Mouse (Mus musculus) bone marrow macrophage, adult 2 months (primary cell): ENCODE data around the gene Ager. TPM values are rescaled to one million over a fixed set of nuclear protein-coding genes. Genes with fewer than 3 reads are reported as not detected.

ENCODE experiments used
- H3K27ac ChIP-seq: 2 replicates; pipeline ENCODE4 v1.5.1; 2012; ENCODE audit warnings: low read depth, low read length; ENCODE audit not compliant: insufficient read depth
- H3K4me1 ChIP-seq: 2 replicates; pipeline ENCODE4 v1.6.1; 2012; ENCODE audit warnings: low read length; ENCODE audit not compliant: control insufficient read depth, insufficient read depth
- H3K4me3 ChIP-seq: 2 replicates; pipeline ENCODE4 v1.5.1; 2012; ENCODE audit warnings: mild to moderate bottlenecking, low read length, moderate library complexity; ENCODE audit not compliant: insufficient read depth
- CTCF ChIP-seq: IDR thresholded peaks from 2 replicates; pipeline ENCODE4 v1.5.1; 2012; ENCODE audit warnings: low read depth, mild to moderate bottlenecking, low read length, moderate library complexity
- POLR2A ChIP-seq: IDR thresholded peaks from 2 replicates; pipeline ENCODE4 v1.6.1; 2012; ENCODE audit warnings: mild to moderate bottlenecking, low read depth, low read length, borderline replicate concordance
- polyA plus RNA-seq: library from polyadenylated mRNA; stranded (reverse); fragments of >200 nt; gene quantifications from 2 replicates; pipeline ENCODE4 v1.2.4, GENCODE M21; 2012; ENCODE audit not compliant: missing spikeins, insufficient read depth, insufficient read length

Ager gene
- polyA plus RNA-seq, 1 experiment: 1.3 TPM

- Histone ChIP-seq H3K4me1 (peaks cover 40% of the 10 kb centered on the region), H3K27ac (no peak overlapping the region), H3K4me3 (peak overlapping the region; percentile 92)
- TF ChIP-seq CTCF (no peak), POLR2A (no peak)
Observed at GRCm38 (mm10) chr17:34648141-34648890, 50.7 kb downstream of the Ager start.

DNA sequence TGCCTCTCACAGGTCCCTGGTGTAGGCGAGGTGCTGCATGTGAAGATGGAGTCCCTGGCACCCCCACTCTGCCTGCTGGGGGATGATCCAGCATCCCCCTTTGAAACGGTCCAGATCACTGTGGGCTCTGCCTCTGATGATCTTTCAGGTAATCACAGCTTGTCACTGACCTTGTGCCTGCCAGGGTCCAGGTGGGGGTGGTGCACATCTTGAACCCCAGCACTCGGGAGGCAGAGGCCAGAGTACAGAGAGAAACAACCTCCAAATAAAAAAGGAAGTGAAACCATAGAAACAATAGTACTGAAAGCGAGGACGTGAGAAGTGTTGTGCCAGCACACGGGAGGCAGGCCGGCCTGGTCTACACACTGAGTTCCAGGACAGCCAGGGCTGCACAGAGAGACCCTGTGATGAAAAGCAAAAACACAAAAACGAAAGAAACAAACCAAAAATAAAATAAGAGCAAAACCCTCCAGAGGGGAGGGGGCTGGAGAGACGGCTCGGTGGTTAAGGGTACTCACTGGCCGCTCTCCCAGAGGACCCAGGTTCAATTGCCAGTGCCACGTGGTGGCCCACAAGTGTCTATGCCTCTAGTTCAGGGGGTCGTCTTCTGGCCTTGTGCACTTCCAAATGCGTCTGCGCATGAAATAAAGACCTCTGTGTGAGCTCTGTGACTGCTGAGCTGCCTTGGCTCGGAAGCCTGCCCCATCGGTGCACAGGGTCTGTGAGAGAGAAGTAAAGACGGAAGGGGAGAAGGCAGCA, 51.6 kb downstream of the Ager start:
- TF ChIP-seq POLR2A (no peak), CTCF (no peak)
- peaks cover 32% of the 10 kb centered on the region for H3K4me1 ChIP-seq
- H3K4me3 ChIP-seq: no peak overlapping the region; the same call in 1 of the 2 replicates
- H3K27ac ChIP-seq: peak overlapping the region; percentile 12; the same call in 1 of the 2 replicates

Other genes starting within 250 kb of the Ager start
- gene Btnl2, start 243.0 kb upstream of the Ager start, polyA plus RNA-seq: 0.41 and 0.71 TPM in 2 replicates
- not detected in 2 replicates for gene Btnl1, start 220.7 kb upstream of the Ager start, polyA plus RNA-seq
- gene BC051142, start 199.0 kb upstream of the Ager start, polyA plus RNA-seq: 0.95 TPM in 1 of 2 replicates, not detected in the other
- gene Btnl4, start 120.5 kb upstream of the Ager start, polyA plus RNA-seq: not detected in 2 replicates
- not detected in 2 replicates for gene Btnl6, start 80.5 kb upstream of the Ager start, polyA plus RNA-seq
- 0.78 and 1.3 TPM in 2 replicates for gene Notch4, start 33.6 kb upstream of the Ager start, polyA plus RNA-seq
- 217 and 244 TPM in 2 replicates for gene Gpsm3, start 8.1 kb upstream of the Ager start, polyA plus RNA-seq
- 85.9 and 90.0 TPM in 2 replicates for gene Pbx2, start 6.6 kb upstream of the Ager start, polyA plus RNA-seq
- gene Rnf5, start 5.8 kb downstream of the Ager start, polyA plus RNA-seq: 110 and 116 TPM in 2 replicates
- gene Agpat1, start 6.4 kb downstream of the Ager start, polyA plus RNA-seq: 93.0 and 101 TPM in 2 replicates
- 4.9 and 9.0 TPM in 2 replicates for gene Egfl8, start 18.1 kb downstream of the Ager start, polyA plus RNA-seq
- gene Ppt2, start 30.6 kb downstream of the Ager start, polyA plus RNA-seq: 101 and 118 TPM in 2 replicates
- gene Prrt1, start 31.7 kb downstream of the Ager start, polyA plus RNA-seq: 0.76 and 1.3 TPM in 2 replicates
- gene Fkbpl, start 46.9 kb downstream of the Ager start, polyA plus RNA-seq: 22.4 and 22.9 TPM in 2 replicates
- 42.6 and 62.7 TPM in 2 replicates for gene Atf6b, start 49.3 kb downstream of the Ager start, polyA plus RNA-seq
- not detected in 2 replicates for gene Tnxb, start 72.7 kb downstream of the Ager start, polyA plus RNA-seq
- 0.75 and 2.2 TPM in 2 replicates for gene C4b, start 146.0 kb downstream of the Ager start, polyA plus RNA-seq
- not detected in 2 replicates for gene Cyp21a1, start 206.7 kb downstream of the Ager start, polyA plus RNA-seq
- gene Stk19, start 239.1 kb downstream of the Ager start, polyA plus RNA-seq: 33.8 and 44.1 TPM in 2 replicates
- gene Dxo, start 239.2 kb downstream of the Ager start, polyA plus RNA-seq: 30.8 and 38.9 TPM in 2 replicates